Mouse (Mus musculus) kidney, embryonic 16.5 days (tissue): ENCODE measurements around the gene Adamts18. TPM values are rescaled to one million over a fixed set of nuclear protein-coding genes. Genes with fewer than 3 reads are reported as not detected.

Experiments
- ATAC-seq: fragments of 200-750 bp; cut with Nextera tagmentation; 2 replicates; pipeline ENCODE4 v1.8.0; 2017; ENCODE audit warnings: moderate TSS enrichment; ENCODE audit not compliant: low FRiP score, low TSS enrichment
- H3K27ac ChIP-seq: fragments of 300-500 bp; sonication (generic); 2 replicates; pipeline ENCODE4 v1.5.1; 2014; ENCODE audit warnings: low read length
- H3K27me3 ChIP-seq: fragments of 300-500 bp; sonication (generic); 2 replicates; pipeline ENCODE4 v1.6.1; 2014; ENCODE audit warnings: low read length, control low read depth, mixed read lengths; ENCODE audit not compliant: insufficient read depth
- H3K36me3 ChIP-seq: fragments of 300-500 bp; sonication (generic); 2 replicates; pipeline ENCODE4 v1.6.1; 2014; ENCODE audit warnings: low read length, control low read depth, mixed read lengths; ENCODE audit not compliant: insufficient read depth
- H3K4me1 ChIP-seq: fragments of 300-500 bp; sonication (generic); 2 replicates; pipeline ENCODE4 v1.6.1; 2014; ENCODE audit warnings: low read length, control low read depth, mixed read lengths; ENCODE audit not compliant: insufficient read depth
- H3K4me2 ChIP-seq: fragments of 300-500 bp; sonication (generic); replicated peaks from 2 replicates; pipeline ENCODE4 v1.6.1; 2014; ENCODE audit warnings: low read depth, low read length
- H3K4me3 ChIP-seq: fragments of 300-500 bp; sonication (generic); 2 replicates; pipeline ENCODE4 v1.5.1; 2014; ENCODE audit warnings: mild to moderate bottlenecking, low read length
- H3K9ac ChIP-seq: fragments of 300-500 bp; sonication (generic); replicated peaks from 2 replicates; pipeline ENCODE4 v1.6.1; 2014; ENCODE audit warnings: low read length
- H3K9me3 ChIP-seq: fragments of 300-500 bp; sonication (generic); 2 replicates; pipeline ENCODE4 v1.6.1; 2016; ENCODE audit warnings: low read length, control low read depth
- WGBS: fragments of 180-500 bp; shearing (Covaris S2); extraction: QIAGEN DNeasy Blood & Tissue Kit; methylation state at CpG from one replicate; pipeline ENCODE4 v1.1.7; 2014; 5-methylcytosine and 5-hydroxymethylcytosine counted together
- polyA plus RNA-seq: library from polyadenylated mRNA; unstranded; fragments of >200 nt; fragmentation: Nextera tagmentation; extraction: Ambion mirVana; gene quantifications from 2 replicates; pipeline ENCODE4 v1.2.1, GENCODE M21; 2015

Adamts18 gene
- polyA plus RNA-seq, 1 experiment from 2014 or later, result 2.4 TPM

DNA sequence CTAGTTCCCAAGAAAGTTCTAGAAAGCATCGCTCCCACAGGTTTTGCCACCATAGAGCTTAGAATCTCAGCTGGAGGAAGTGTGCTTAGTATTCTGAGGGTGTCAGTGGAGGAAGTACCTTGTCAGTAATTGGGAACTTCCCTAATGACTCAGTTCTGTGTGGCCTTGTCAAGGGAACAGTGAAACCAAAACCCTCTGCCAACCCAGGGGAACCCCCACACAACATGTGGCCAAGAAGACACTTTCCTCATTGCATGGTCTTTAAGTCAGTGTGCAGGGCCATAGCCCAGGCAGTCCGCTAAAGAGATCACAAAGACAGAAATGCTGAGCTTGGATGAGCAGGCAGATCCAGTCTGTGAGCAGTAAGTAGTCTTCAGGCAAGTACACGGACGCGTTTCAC is 192.4 kb downstream of the Adamts18 start:
- 92% methylated on average over 5 of the region's 5 CpGs for WGBS
- no peaks in the 10 kb centered on the region for H3K4me1 ChIP-seq
- ATAC-seq, result no peak
- no peak overlapping the region for H3K9ac ChIP-seq
- no peak overlapping the region for H3K4me3 ChIP-seq
- no peaks in the 10 kb centered on the region for H3K36me3 ChIP-seq
- H3K27me3 ChIP-seq, result no peaks in the 10 kb centered on the region
- no peaks in the 10 kb centered on the region for H3K9me3 ChIP-seq
- no peak overlapping the region for H3K4me2 ChIP-seq
- H3K27ac ChIP-seq, result no peak overlapping the region

DNA sequence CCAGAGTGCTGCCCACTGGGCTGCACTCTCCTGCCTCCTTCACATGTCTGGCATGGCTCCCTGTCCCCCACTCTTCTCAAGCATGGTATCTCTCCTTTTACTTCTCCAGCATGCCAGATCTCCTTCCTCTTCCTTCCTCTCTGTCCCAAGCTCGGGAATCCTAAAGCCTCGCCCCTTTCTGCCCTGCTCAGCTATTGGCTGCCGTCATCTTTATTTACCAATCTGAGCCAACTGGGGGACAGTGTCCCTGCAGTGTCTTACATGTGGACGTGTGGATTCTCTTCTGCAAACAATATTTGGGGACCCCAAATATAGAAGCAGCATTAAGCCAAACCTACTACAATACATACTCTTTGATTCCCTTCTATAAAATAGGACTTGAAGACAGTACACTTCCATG is 195.4 kb downstream of the Adamts18 start:
- no peaks in the 10 kb centered on the region for H3K4me1 ChIP-seq
- H3K27ac ChIP-seq, result no peak overlapping the region
- no peaks in the 10 kb centered on the region for H3K27me3 ChIP-seq
- ATAC-seq, result no peak
- no peak overlapping the region for H3K4me2 ChIP-seq
- H3K36me3 ChIP-seq, result no peaks in the 10 kb centered on the region
- WGBS, result 62% methylated on average over 4 of the region's 4 CpGs
- no peak overlapping the region for H3K9ac ChIP-seq
- no peaks in the 10 kb centered on the region for H3K9me3 ChIP-seq
- no peak overlapping the region for H3K4me3 ChIP-seq

DNA sequence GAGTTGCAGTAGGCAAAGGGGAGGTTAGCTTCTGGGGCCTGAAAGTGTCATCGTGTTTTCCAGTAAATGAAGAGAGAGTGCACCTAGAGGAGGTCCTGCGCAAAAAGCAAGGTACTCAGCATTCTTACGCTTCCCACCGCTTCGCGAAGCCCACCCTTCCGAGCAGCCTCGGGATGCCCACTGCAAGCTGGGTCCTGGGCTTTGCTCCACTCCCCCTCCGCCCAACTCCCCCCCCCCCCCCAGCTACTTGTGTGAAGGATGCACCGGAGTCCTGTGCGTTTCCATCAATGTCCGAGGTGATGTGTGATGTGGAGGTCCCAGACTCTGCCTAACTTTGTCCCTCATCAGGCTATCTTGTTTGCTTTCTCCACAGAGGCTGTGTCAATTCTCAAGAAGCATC is 196.1 kb downstream of the Adamts18 start:
- no peak for ATAC-seq
- no peaks in the 10 kb centered on the region for H3K27me3 ChIP-seq
- 87% methylated on average over 11 of the region's 12 CpGs for WGBS
- no peaks in the 10 kb centered on the region for H3K9me3 ChIP-seq
- H3K36me3 ChIP-seq, result no peaks in the 10 kb centered on the region
- no peak overlapping the region for H3K4me3 ChIP-seq
- H3K4me2 ChIP-seq, result no peak overlapping the region
- H3K27ac ChIP-seq, result no peak overlapping the region
- no peaks in the 10 kb centered on the region for H3K4me1 ChIP-seq
- H3K9ac ChIP-seq, result no peak overlapping the region

Other genes starting within 250 kb of the Adamts18 start
- gene Mon1b, start 213.2 kb downstream of the Adamts18 start, polyA plus RNA-seq, result 8.2 and 10.3 TPM in 2 replicates
- gene Syce1l, start 205.5 kb downstream of the Adamts18 start, polyA plus RNA-seq, result not detected in 2 replicates